Mouse (Mus musculus) bone marrow, adult 2 months (tissue): ENCODE data around the gene Prss22. TPM values are rescaled to one million over a fixed set of nuclear protein-coding genes. Genes with fewer than 3 reads are reported as not detected.

Source experiments
- H3K27ac ChIP-seq: fragments of 200-500 bp; 2 replicates; pipeline ENCODE4 v1.5.1; 2012; ENCODE audit warnings: low read depth, mild to moderate bottlenecking, control low read depth, inconsistent platforms, low read length; ENCODE audit not compliant: control insufficient read depth, poor library complexity, insufficient read depth
- H3K4me1 ChIP-seq: fragments of 200-500 bp; 2 replicates; pipeline ENCODE4 v1.6.1; 2011; ENCODE audit warnings: low read length; ENCODE audit not compliant: control insufficient read depth, insufficient read depth
- H3K4me3 ChIP-seq: fragments of 200-500 bp; replicated peaks from 2 replicates; pipeline ENCODE3; 2011; ENCODE audit warnings: mild to moderate bottlenecking, low read depth, low read length, control low read depth; ENCODE audit not compliant: control insufficient read depth
- CTCF ChIP-seq: fragments of 200-500 bp; IDR thresholded peaks from 2 replicates; pipeline ENCODE4 v1.5.1; 2011; ENCODE audit warnings: low read length, control low read depth; ENCODE audit not compliant: control insufficient read depth, insufficient read depth
- POLR2A ChIP-seq: fragments of 200-500 bp; IDR thresholded peaks from 2 replicates; pipeline ENCODE4 v1.6.1; 2011; ENCODE audit warnings: low read depth, mild to moderate bottlenecking, control low read depth, low read length, borderline replicate concordance; ENCODE audit not compliant: control insufficient read depth
- WGBS: fragments of 180-500 bp; shearing (Covaris S2); methylation state at CpG from one replicate; pipeline ENCODE4 v1.1.7; 2018; 5-methylcytosine and 5-hydroxymethylcytosine counted together
- polyA plus RNA-seq: library from polyadenylated mRNA; stranded (reverse); fragments of >200 nt; gene quantifications from 2 replicates; pipeline ENCODE4 v1.2.4, GENCODE M21; 2011; ENCODE audit warnings: low replicate concordance; ENCODE audit not compliant: missing spikeins, insufficient read depth, insufficient read length

The Prss22 gene
- polyA plus RNA-seq, 1 experiment = not detected

DNA sequence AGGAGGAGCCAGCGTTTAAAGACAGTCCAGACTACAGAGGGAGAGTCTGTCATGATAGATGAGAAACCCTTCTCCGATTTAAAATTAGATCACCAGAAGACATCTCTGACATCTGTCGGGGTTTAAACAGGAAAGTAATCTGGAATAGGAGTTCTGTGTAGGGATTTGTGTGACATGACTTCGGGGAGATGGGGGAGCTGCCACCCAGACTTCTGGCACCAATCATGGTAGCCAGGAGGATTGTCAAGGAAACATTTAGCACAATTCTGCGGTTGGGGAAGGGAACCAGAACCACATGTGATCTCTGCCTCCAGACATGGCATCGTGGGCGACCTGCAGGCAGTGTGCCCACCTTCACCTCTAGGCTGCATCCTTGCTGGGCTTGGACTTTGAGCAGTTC is 31.6 kb upstream of the Prss22 start:
- Histone ChIP-seq H3K4me1 (no peaks in the 10 kb centered on the region), H3K27ac (no peak overlapping the region), H3K4me3 (no peak overlapping the region)
- 64% methylated on average over 7 of the region's 7 CpGs for WGBS
- no peak for TF ChIP-seq POLR2A
- TF ChIP-seq CTCF = no peak

DNA sequence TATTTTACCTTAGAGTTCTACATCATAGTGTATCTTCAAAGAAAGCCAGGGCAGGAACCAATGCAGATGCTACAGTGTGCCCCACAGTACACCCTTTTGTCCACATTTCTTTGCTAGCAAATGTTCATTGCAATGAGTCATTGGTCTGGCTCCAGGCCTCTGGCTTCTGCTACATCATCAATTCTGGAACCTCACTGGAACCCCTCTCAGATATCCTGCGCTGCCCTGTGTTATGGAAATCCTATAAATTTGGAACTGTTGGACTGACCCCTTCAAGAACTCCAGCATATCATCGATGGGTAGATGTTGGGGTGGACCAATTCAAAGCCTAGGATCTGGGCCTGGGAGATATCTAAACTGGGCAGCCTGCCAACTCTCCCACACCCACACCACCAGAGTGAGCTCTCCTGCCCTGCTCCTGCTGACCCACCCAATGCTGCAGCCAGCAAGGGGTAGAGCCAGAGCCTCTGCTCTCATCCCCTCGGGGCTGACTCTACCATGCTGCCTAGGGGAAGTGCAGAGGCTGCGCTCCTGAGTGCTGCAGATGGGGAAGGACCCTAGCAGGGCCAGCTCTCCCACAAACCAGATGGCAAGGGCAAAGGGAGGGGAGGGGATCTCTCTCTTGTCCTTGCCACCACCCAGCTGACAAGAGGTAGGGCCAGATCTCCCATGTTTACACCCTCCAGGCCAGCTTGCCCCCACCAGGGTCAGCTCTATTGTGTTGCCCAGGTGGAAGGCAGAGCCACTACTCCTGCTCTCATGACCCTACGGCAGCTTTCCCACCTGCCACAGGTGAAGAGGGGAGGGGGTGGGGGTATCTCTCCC is 23.7 kb upstream of the Prss22 start:
- WGBS = 56% methylated on average over 5 of the region's 5 CpGs
- H3K27ac ChIP-seq = peak overlapping the region; percentile 1; the same call in 1 of the 2 replicates
- TF ChIP-seq POLR2A = peak; percentile 23; the same call in 1 of the 2 replicates
- TF ChIP-seq CTCF = no peak
- H3K4me1 ChIP-seq = no peaks in the 10 kb centered on the region
- no peak overlapping the region for H3K4me3 ChIP-seq

DNA sequence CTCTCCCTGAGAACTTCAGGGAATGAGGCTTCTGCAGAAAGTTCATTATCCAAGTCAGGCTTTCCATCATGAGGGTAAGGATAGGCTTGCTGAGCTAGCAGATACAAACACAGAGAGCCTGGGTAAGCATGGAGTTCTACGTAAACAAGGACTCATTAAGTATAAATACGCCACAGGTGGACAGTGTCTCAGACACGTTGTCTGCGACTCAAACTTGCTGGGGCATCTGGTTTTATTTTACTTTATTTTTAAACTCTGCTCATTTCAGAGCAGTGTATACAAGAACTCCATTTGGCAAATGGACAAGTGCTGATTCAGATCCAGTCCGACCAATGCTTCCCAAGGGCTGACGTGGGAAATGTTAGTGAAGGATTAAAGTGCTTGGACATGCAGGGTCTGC is 22.8 kb upstream of the Prss22 start:
- TF ChIP-seq POLR2A (no peak), CTCF (no peak)
- H3K4me3 ChIP-seq = no peak overlapping the region
- WGBS = 87% methylated on average over 6 of the region's 6 CpGs
- no peak overlapping the region for H3K27ac ChIP-seq
- no peaks in the 10 kb centered on the region for H3K4me1 ChIP-seq

GRCm38 (mm10) chr17:24015727-24016126 is 17.8 kb upstream of the Prss22 start:
- 56% methylated on average over 14 of the region's 14 CpGs for WGBS
- Histone ChIP-seq H3K27ac (no peak overlapping the region), H3K4me3 (no peak overlapping the region), H3K4me1 (no peaks in the 10 kb centered on the region)
- TF ChIP-seq CTCF = peak; percentile 58
- TF ChIP-seq POLR2A = no peak

DNA sequence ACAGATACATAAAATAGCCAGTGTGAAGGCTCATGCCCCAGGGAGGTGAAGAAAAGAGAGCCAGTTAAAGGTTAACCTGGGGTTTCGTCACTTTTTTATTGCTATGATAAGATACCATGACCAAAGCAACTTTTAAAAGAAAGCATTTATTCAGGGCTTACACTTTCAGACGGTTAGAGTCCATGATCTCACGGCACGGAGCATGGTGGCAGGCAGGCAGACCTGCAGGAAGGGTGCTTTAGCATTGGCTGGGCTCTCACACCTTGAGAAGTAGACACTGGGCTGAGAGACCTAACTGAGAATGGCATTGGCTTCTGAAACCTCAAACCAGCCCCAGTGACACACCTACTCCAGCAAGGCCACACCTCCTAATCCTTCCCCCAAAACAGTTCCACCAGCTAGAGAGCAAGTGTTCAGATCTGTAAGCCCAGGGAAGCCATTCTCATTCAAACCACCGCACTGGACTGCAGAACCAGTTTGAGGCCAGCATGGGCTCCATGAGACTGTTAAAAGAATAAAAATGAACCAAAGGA is 16.6 kb upstream of the Prss22 start:
- TF ChIP-seq CTCF = no peak
- no peak for TF ChIP-seq POLR2A
- H3K27ac ChIP-seq = no peak overlapping the region
- no peaks in the 10 kb centered on the region for H3K4me1 ChIP-seq
- no peak overlapping the region for H3K4me3 ChIP-seq
- 83% methylated on average over 5 of the region's 5 CpGs for WGBS

DNA sequence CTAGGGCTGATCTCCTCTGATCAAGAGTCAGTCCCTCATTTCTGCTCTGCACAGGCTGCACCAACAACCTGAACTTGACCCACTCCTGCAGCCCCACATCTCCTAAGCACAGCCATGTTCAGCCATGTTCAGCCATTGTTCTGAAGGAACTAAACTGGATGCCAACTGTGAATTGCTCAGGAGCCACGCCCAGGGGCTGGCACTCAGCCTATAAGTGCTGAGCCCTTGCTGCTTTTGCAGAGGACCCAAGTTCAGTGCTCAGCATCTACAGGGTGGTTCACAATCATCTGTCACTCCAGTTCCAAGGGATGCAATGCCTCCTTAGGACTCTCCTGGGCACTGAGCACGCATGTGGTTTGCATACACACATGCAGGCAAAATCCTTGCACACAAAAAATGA is 15.0 kb upstream of the Prss22 start:
- WGBS = 76% methylated on average over 2 of the region's 2 CpGs
- H3K4me1 ChIP-seq = no peaks in the 10 kb centered on the region
- H3K27ac ChIP-seq = no peak overlapping the region
- no peak for TF ChIP-seq POLR2A
- no peak for TF ChIP-seq CTCF
- no peak overlapping the region for H3K4me3 ChIP-seq

DNA sequence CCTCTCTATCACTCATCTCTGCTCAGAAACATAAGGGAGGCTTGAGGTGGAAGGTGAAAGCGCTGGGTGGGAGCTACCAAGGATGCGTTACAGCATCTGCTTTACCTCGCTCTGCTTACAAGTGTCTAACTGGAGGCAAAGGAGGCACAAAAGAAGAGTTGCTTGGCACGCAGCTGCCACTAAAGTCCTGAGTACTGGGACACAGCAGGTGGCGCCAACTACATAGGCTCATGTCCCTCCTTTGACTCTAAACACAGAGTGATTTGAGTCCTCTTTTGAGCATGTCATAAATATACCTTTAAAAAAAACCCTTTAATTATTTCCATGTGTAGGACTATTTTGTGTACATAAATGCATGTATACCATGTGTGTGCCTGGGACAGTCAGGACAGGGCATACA is 11.7 kb upstream of the Prss22 start:
- TF ChIP-seq POLR2A = no peak
- no peak for TF ChIP-seq CTCF
- Histone ChIP-seq H3K4me1 (no peaks in the 10 kb centered on the region), H3K4me3 (no peak overlapping the region), H3K27ac (no peak overlapping the region)
- WGBS = 58% methylated on average over 5 of the region's 5 CpGs

- 83% methylated on average over 4 of the region's 4 CpGs for WGBS
- no peak overlapping the region for H3K4me3 ChIP-seq
- H3K4me1 ChIP-seq = no peaks in the 10 kb centered on the region
- H3K27ac ChIP-seq = no peak overlapping the region
- TF ChIP-seq CTCF (no peak), POLR2A (no peak)
These were observed 10.2 kb upstream of the Prss22 start for GRCm38 (mm10) chr17:24008105-24008504.

DNA sequence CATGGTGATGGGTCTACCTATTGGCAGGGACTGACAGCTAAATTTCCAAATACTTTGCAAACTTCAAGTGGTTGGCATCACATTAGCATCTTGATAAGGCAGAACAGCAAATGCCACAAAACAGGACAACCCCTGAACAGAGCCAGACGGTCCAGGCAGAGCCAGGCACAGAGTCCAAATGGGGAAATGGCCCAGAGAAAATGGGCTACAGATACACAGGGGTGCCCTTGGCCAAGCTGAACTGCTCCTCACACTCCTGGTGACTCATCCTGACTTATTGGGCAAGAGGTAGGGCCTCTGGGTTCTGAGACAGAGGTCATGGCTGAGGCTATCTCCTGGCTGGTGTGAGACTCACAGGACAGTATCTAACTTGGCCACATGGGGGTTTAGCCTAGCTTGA is 9.5 kb upstream of the Prss22 start:
- TF ChIP-seq CTCF (no peak), POLR2A (no peak)
- no peak overlapping the region for H3K4me3 ChIP-seq
- H3K27ac ChIP-seq = no peak overlapping the region; the same call in 1 of the 2 replicates
- WGBS = 41% methylated on average over 1 of the region's 1 CpGs
- no peaks in the 10 kb centered on the region for H3K4me1 ChIP-seq

DNA sequence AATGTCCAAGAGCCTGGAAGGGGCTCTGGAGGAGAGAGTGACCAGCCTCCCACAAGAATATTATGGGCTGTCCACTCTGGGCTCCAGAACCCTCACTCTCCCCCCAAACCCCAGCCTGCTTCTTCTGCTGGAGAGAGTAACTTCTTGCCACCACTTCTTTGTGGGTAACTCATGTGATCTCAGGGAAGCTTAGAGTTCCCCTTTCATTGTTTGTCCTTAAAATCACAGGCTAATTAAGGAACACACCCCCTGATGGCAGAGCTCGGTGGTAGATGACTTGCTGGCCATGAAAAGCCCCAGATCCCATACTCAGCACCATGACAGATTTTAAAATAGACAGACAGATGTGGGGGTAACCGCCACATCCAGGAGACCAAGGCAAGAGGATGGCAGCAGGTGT is 9.0 kb upstream of the Prss22 start:
- WGBS = 12% methylated on average over 2 of the region's 2 CpGs
- Histone ChIP-seq H3K4me1 (no peaks in the 10 kb centered on the region), H3K27ac (no peak overlapping the region; the same call in 1 of the 2 replicates), H3K4me3 (no peak overlapping the region)
- TF ChIP-seq CTCF = no peak
- TF ChIP-seq POLR2A = no peak
